Mouse (Mus musculus) stomach, postnatal 0 days (tissue): Measurements from ENCODE around the gene Akap1. TPM values are rescaled to one million over a fixed set of nuclear protein-coding genes. Genes with fewer than 3 reads are reported as not detected.

Experiments used
- ATAC-seq: fragments of 200-750 bp; cut with Nextera tagmentation; 2 replicates; pipeline ENCODE4 v1.8.0; 2017; ENCODE audit not compliant: low FRiP score, low TSS enrichment
- DNase-seq: peaks from one replicate; pipeline ENCODE4 v3.0.0-alpha.2; 2016; ENCODE audit warnings: low spot score
- H3K27ac ChIP-seq: fragments of 300-500 bp; sonication (generic); replicated peaks from 2 replicates; pipeline ENCODE4 v1.5.1; 2014; ENCODE audit warnings: mild to moderate bottlenecking, control low read depth
- H3K27me3 ChIP-seq: fragments of 300-500 bp; sonication (generic); 2 replicates; pipeline ENCODE4 v1.6.1; 2014; ENCODE audit warnings: low read length; ENCODE audit not compliant: control insufficient read depth, insufficient read depth
- H3K36me3 ChIP-seq: fragments of 300-500 bp; sonication (generic); 2 replicates; pipeline ENCODE4 v1.6.1; 2014; ENCODE audit warnings: low read length, mixed read lengths; ENCODE audit not compliant: control insufficient read depth, insufficient read depth
- H3K4me1 ChIP-seq: fragments of 300-500 bp; sonication (generic); replicated peaks from 2 replicates; pipeline ENCODE4 v1.6.1; 2014; ENCODE audit warnings: antibody characterized with exemption; ENCODE audit not compliant: control insufficient read depth, insufficient read depth
- H3K4me2 ChIP-seq: fragments of 300-500 bp; sonication (generic); replicated peaks from 2 replicates; pipeline ENCODE4 v1.6.1; 2014; ENCODE audit warnings: low read depth, mild to moderate bottlenecking, control low read depth, moderate library complexity
- H3K4me3 ChIP-seq: fragments of 300-500 bp; sonication (generic); 2 replicates; pipeline ENCODE4 v1.5.1; 2014; ENCODE audit warnings: low read depth, low read length, control low read depth
- H3K9ac ChIP-seq: fragments of 300-500 bp; sonication (generic); 2 replicates; pipeline ENCODE4 v1.6.1; 2014; ENCODE audit warnings: mild to moderate bottlenecking, low read length, control low read depth, mixed read lengths
- H3K9me3 ChIP-seq: fragments of 300-500 bp; sonication (generic); 2 replicates; pipeline ENCODE4 v1.6.1; 2016; ENCODE audit warnings: low read length; ENCODE audit not compliant: control insufficient read depth
- CTCF ChIP-seq: IDR thresholded peaks from 2 replicates; pipeline ENCODE4 v1.5.1; 2016; ENCODE audit warnings: antibody characterized with exemption, low read depth, mild to moderate bottlenecking, moderate library complexity
- EP300 ChIP-seq: optimal IDR thresholded peaks from 2 replicates; pipeline ENCODE3; 2016; ENCODE audit warnings: antibody characterized with exemption
- WGBS: fragments of 180-500 bp; shearing (Covaris S2); extraction: QIAGEN DNeasy Blood & Tissue Kit; methylation state at CpG from one replicate; pipeline ENCODE4 v1.1.7; 2014; 5-methylcytosine and 5-hydroxymethylcytosine counted together
- polyA plus RNA-seq: library from polyadenylated mRNA; unstranded; fragments of >200 nt; fragmentation: Nextera tagmentation; extraction: Ambion mirVana; gene quantifications from 2 replicates; pipeline ENCODE4 v1.2.1, GENCODE M21; 2015

Gene Akap1
- polyA plus RNA-seq, 1 experiment from 2014 or later, result 14.4 TPM

- 68% methylated on average over 8 of the region's 8 CpGs for WGBS
- Histone ChIP-seq H3K4me1 (no peaks in the 10 kb centered on the region), H3K4me3 (no peak overlapping the region), H3K9ac (no peak overlapping the region), H3K4me2 (no peak overlapping the region), H3K27ac (no peak overlapping the region), H3K27me3 (no peaks in the 10 kb centered on the region), H3K9me3 (no peaks in the 10 kb centered on the region), H3K36me3 (no peaks in the 10 kb centered on the region)
- TF ChIP-seq CTCF (no peak), EP300 (no peak)
- DNase-seq (no peak), ATAC-seq (no peak)
Observed at GRCm38 (mm10) chr11:88884376-88885065, 20.1 kb upstream of the Akap1 start.

- H3K36me3 ChIP-seq, result no peaks in the 10 kb centered on the region
- no peak overlapping the region for H3K4me3 ChIP-seq
- H3K4me1 ChIP-seq, result no peaks in the 10 kb centered on the region
- no peaks in the 10 kb centered on the region for H3K9me3 ChIP-seq
- no peak overlapping the region for H3K4me2 ChIP-seq
- H3K9ac ChIP-seq, result no peak overlapping the region
- no peaks in the 10 kb centered on the region for H3K27me3 ChIP-seq
- DNase-seq, result no peak
- H3K27ac ChIP-seq, result no peak overlapping the region
- TF ChIP-seq CTCF (no peak), EP300 (no peak)
- no peak for ATAC-seq
- WGBS, result 91% methylated on average over 12 of the region's 12 CpGs
Observed at GRCm38 (mm10) chr11:88878011-88878410, 13.6 kb upstream of the Akap1 start.

DNA sequence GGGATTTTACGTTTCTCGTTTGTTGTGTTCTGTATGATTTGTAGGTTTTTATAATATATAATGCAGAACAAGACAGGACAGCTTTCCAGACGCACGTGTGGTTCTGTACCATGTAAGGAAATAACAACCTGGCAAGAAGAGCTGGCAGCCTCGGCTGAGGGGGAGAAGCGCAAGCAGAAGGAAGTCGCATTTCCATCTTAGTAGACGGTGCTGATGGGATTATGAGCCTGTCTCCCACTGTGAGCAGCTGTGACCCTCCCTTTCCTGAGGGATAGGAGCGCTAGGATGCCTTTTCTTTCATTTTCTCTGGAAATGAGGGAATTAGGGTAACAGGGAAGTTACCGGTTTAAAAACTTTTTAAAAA, 9.3 kb upstream of the Akap1 start:
- Histone ChIP-seq H3K27me3 (no peaks in the 10 kb centered on the region), H3K4me2 (peak overlapping the region; percentile 51), H3K27ac (no peak overlapping the region), H3K9ac (peak overlapping the region; percentile 36; the same call in 1 of the 2 replicates), H3K36me3 (no peaks in the 10 kb centered on the region), H3K4me1 (no peaks in the 10 kb centered on the region), H3K9me3 (no peaks in the 10 kb centered on the region), H3K4me3 (peak overlapping the region; percentile 32)
- ATAC-seq (no peak), DNase-seq (no peak)
- 3% methylated on average over 10 of the region's 10 CpGs for WGBS
- TF ChIP-seq CTCF, result no peak
- TF ChIP-seq EP300, result no peak

DNA sequence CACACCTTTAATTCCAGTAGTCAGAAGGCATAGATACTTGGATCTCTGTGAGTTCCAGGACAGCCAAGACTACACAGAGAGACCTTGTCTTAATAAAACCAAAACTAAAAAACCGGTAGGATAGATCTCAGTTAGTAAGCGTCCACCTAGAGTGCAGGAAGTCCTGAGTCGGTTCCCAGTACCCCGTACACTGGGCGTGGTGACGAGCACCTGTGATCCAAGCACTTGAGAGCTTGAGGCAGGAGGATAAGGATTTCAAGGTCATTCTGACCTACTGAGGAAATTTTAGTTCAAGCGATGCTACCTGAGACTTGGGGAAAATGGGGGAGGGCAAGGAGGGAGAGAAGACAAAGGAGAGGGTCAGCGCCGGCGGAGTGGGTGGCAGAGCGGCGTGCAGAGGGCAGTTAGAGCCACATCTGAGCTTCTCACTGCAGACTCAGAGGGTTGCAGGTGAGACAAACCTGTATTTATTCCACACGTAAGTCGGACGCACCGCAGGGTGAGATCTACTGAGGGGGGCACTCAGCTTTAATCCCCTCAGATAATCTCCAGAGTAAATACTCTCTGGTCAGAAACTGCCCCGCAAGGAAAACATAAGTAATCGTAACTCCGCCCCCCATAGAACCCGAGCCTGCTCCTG, 8.8 kb upstream of the Akap1 start:
- Histone ChIP-seq H3K27me3 (no peaks in the 10 kb centered on the region), H3K4me2 (peak overlapping the region; percentile 51), H3K4me1 (no peaks in the 10 kb centered on the region), H3K9ac (peak overlapping the region; percentile 36), H3K36me3 (no peaks in the 10 kb centered on the region), H3K4me3 (peak overlapping the region; percentile 32), H3K9me3 (no peaks in the 10 kb centered on the region), H3K27ac (no peak overlapping the region)
- no peak for TF ChIP-seq EP300
- no peak for TF ChIP-seq CTCF
- DNase-seq (peak; percentile 24), ATAC-seq (peak; percentile 51; the same call in 1 of the 2 replicates)
- WGBS, result 3% methylated on average over 20 of the region's 20 CpGs

- 74% methylated on average over 2 of the region's 2 CpGs for WGBS
- Histone ChIP-seq H3K36me3 (no peaks in the 10 kb centered on the region), H3K9me3 (no peaks in the 10 kb centered on the region), H3K9ac (no peak overlapping the region), H3K27ac (no peak overlapping the region), H3K4me3 (no peak overlapping the region), H3K4me1 (no peaks in the 10 kb centered on the region; the same call in 1 of the 2 replicates), H3K27me3 (no peaks in the 10 kb centered on the region), H3K4me2 (no peak overlapping the region)
- TF ChIP-seq CTCF, result no peak
- no peak for TF ChIP-seq EP300
- ATAC-seq (no peak), DNase-seq (no peak)
Observed at GRCm38 (mm10) chr11:88869443-88869842, 5.1 kb upstream of the Akap1 start.

GRCm38 (mm10) chr11:88863904-88864457, 405 bp downstream of the Akap1 start:
- WGBS, result under 1% methylated on average over 48 of the region's 49 CpGs
- peak overlapping the region; percentile 87 for H3K27ac ChIP-seq
- TF ChIP-seq EP300 (no peak), CTCF (peak; percentile 18; the same call in 1 of the 2 replicates)
- peak overlapping the region; percentile 97 for H3K4me2 ChIP-seq
- peak; percentile 67 for DNase-seq
- ATAC-seq, result peak; percentile 57
- peak overlapping the region; percentile 57 for H3K4me3 ChIP-seq
- H3K27me3 ChIP-seq, result no peaks in the 10 kb centered on the region
- H3K4me1 ChIP-seq, result peaks cover 3% of the 10 kb centered on the region
- peak overlapping the region; percentile 78 for H3K9ac ChIP-seq
- no peaks in the 10 kb centered on the region for H3K9me3 ChIP-seq
- no peaks in the 10 kb centered on the region for H3K36me3 ChIP-seq
